Mouse (Mus musculus): Measurements from ENCODE around the gene Garem2.
A peak's percentile ranks its signal among the peaks of the same experiment; 100 is the strongest.
"Not testable (repeated sequence)": the region's sequence is repeated elsewhere in the genome, so short reads cannot be mapped to it uniquely, and the experiment has no call there.

The Garem2 gene

GRCm38 (mm10) chr5:30104841-30105667, at the start of gene Garem2:
Gene Garem2 (plus strand): TSS chr5:30105161.
- no peak for DNase-seq (ENCODE audit: low spot score)

- no peak for DNase-seq (ENCODE audit: low spot score)
Measured at GRCm38 (mm10) chr5:30058216-30058731, 46.7 kb upstream of the Garem2 start.

- not testable (repeated sequence) for DNase-seq (ENCODE audit: low spot score)
Measured at GRCm38 (mm10) chr5:30059607-30060006, 45.4 kb upstream of the Garem2 start.

GRCm38 (mm10) chr5:30067726-30068125, 37.2 kb upstream of the Garem2 start:
- DNase-seq (ENCODE audit: low spot score), result no peak

GRCm38 (mm10) chr5:30071677-30072076, 33.3 kb upstream of the Garem2 start:
- no peak for DNase-seq (ENCODE audit: low spot score)

GRCm38 (mm10) chr5:30072377-30072776, 32.6 kb upstream of the Garem2 start:
- no peak for DNase-seq (ENCODE audit: low spot score)

GRCm38 (mm10) chr5:30072825-30073821, 31.8 kb upstream of the Garem2 start, which contains the start of gene Tyms:
Gene Tyms (minus strand): TSS chr5:30073617.
- DNase-seq (ENCODE audit: low spot score), result peak; percentile 32

- no peak for DNase-seq (ENCODE audit: low spot score)
Measured at GRCm38 (mm10) chr5:30092701-30093100, 12.3 kb upstream of the Garem2 start.

- no peak for DNase-seq (ENCODE audit: low spot score)
Measured at GRCm38 (mm10) chr5:30094399-30094798, 10.6 kb upstream of the Garem2 start.

- DNase-seq (ENCODE audit: low spot score), result no peak
Measured at GRCm38 (mm10) chr5:30095731-30096130, 9.2 kb upstream of the Garem2 start.

- no peak for DNase-seq (ENCODE audit: low spot score)
Measured at GRCm38 (mm10) chr5:30098260-30098659, 6.7 kb upstream of the Garem2 start.

- no peak for DNase-seq (ENCODE audit: low spot score)
Measured at GRCm38 (mm10) chr5:30103340-30103739, 1.6 kb upstream of the Garem2 start.

- no peak for DNase-seq (ENCODE audit: low spot score)
Measured at GRCm38 (mm10) chr5:30104339-30104738, 622 bp upstream of the Garem2 start.

GRCm38 (mm10) chr5:30105668-30106300, 823 bp downstream of the Garem2 start, which contains the start of gene 3110082J24Rik:
Gene 3110082J24Rik (minus strand): TSS chr5:30106086.
- DNase-seq (ENCODE audit: low spot score), result no peak

GRCm38 (mm10) chr5:30106756-30107155, 1.8 kb downstream of the Garem2 start:
- no peak for DNase-seq (ENCODE audit: low spot score)

GRCm38 (mm10) chr5:30107186-30107585, 2.2 kb downstream of the Garem2 start:
- DNase-seq (ENCODE audit: low spot score), result no peak

GRCm38 (mm10) chr5:30107611-30108041, 2.7 kb downstream of the Garem2 start:
- DNase-seq (ENCODE audit: low spot score), result no peak

GRCm38 (mm10) chr5:30108233-30108632, 3.3 kb downstream of the Garem2 start:
- no peak for DNase-seq (ENCODE audit: low spot score)

GRCm38 (mm10) chr5:30109899-30110298, 4.9 kb downstream of the Garem2 start:
- DNase-seq (ENCODE audit: low spot score), result no peak

- no peak for DNase-seq (ENCODE audit: low spot score)
Measured at GRCm38 (mm10) chr5:30110371-30111060, 5.6 kb downstream of the Garem2 start.

GRCm38 (mm10) chr5:30111126-30111525, 6.2 kb downstream of the Garem2 start:
- no peak for DNase-seq (ENCODE audit: low spot score)

All from left cerebral cortex, adult 11 months (tissue).